Mouse (Mus musculus) gastrocnemius, adult 2 months (tissue): ENCODE data around the gene Cux2. TPM values are rescaled to one million over a fixed set of nuclear protein-coding genes. Genes with fewer than 3 reads are reported as not detected.
A peak's percentile ranks its signal among the peaks of the same experiment; 100 is the strongest.

ENCODE experiments used
- DNase-seq: peaks from one replicate; pipeline ENCODE4 v3.0.0; 2022
- H3K27ac ChIP-seq: fragments of 200-600 bp; 2 replicates; pipeline ENCODE4 v1.8.1; 2022; ENCODE audit warnings: mild to moderate bottlenecking
- H3K4me3 ChIP-seq: fragments of 200-600 bp; 2 replicates; pipeline ENCODE4 v1.8.1; 2022; ENCODE audit warnings: mild to moderate bottlenecking, moderate library complexity
- CTCF ChIP-seq: fragments of 200-600 bp; IDR thresholded peaks from 2 replicates; pipeline ENCODE4 v1.8.1; 2022; ENCODE audit warnings: antibody characterized with exemption, mild to moderate bottlenecking, moderate library complexity
- intact Hi-C: fragments of 180-260 bp; cut with DNase I; formaldehyde crosslinking; loops from one replicate; pipeline ENCODE4 v1.15.1; 2025
- long read RNA-seq, 2 experiments: library from polyadenylated mRNA; stranded (forward); transcript quantifications; one replicate each; pipeline ENCODE4 v2.0.0; 2021
- total RNA-seq, 2 experiments: library from RNA; stranded (reverse); gene quantifications; 2 replicates each; pipeline ENCODE4 v1.2.3; 2021

Cux2 gene
- 1 to 10 TPM; 3.9 to 6.0 TPM for total RNA-seq
- long read RNA-seq, experiment 1, partial matches to known transcripts, result 1 of 3 reads
- long read RNA-seq, experiment 1, other reads (novel, unspliced or antisense), result 2 of 3 reads
- long read RNA-seq, experiment 2, partial matches to known transcripts, result 0 of 1 reads
- long read RNA-seq, experiment 2, other reads (novel, unspliced or antisense), result 1 of 1 reads

- peak within 1 kb of the TSS; percentile 80 for H3K4me3 ChIP-seq
- intact Hi-C loops, result loop anchor here (2.0 to 5.0 kb wide), 3 partner anchors 39 to 107 kb away; no protein-coding TSS in a partner anchor
- DNase-seq, result peak; percentile 69
- peak within 1 kb of the TSS; percentile 51 for H3K27ac ChIP-seq
- TF ChIP-seq CTCF, result peak; percentile 99; the same call in 1 of the 2 replicates
Measured at GRCm38 (mm10) chr5:122050017-122050831, at the start of gene Cux2. Gene Cux2 (minus strand): TSS chr5:122050102.

DNA sequence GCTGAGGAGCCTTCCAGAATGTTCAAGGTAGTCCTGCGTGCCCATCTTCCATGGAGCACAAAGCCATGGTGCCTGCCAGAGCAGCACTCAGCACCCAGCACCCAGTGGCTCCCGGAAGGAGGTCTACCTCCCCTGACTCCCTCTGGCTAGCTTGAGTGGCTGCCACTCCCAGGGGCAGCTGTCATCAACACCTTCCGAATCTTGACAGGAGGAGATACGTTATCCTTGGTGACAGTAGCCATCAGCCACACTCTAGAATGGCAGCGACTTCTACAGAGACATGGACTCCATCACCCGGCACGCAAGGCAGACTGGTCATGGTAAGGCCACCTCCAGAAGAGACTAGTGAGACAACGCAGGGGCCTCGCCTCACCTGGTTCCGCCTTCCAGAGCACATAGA, 44.5 kb upstream of the Cux2 start:
- no peak for DNase-seq
- Histone ChIP-seq H3K4me3 (no peak overlapping the region), H3K27ac (no peak overlapping the region)
- intact Hi-C loops, result no loop called here
- no peak for TF ChIP-seq CTCF

DNA sequence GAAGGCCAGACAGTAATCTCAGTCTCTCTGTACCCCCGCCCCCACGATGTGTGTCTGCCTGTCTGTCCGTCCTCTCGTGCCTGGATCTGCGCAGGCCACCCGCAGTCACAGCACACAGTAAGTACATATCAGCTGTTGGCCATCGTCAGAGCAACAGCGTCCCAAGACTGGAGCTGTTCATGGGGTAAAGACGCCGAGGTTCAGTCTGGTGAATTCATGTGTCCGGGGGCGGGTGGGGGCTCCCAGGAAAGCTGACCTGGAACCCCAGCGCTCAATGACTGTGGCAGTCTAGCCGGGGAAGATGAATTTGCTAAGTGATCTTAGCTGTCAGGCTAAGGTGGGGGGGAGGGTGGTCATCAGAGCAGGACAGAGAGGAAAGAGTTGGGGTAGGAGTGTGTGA, 43.8 kb upstream of the Cux2 start:
- no peak overlapping the region for H3K4me3 ChIP-seq
- no peak for TF ChIP-seq CTCF
- intact Hi-C loops, result no loop called here
- no peak overlapping the region for H3K27ac ChIP-seq
- DNase-seq, result no peak

DNA sequence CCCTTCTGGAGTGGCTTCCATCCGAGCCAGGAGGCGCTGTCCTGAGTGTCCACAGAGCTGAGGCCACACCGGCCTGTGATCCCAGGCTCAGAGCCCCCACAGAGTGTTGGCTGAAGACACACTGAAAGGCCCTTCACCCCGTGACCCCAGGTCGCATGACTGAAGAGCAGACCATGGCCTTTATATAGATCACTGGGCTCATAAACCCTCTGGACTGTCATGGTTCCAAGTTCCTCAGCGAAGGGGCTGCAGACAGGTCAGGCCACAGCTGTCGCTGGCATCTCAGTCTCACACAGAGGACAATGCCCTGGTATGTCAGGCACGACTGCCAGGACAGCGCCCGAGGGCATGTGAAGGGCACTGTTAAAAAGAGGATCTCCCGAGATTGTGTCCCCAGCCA, 42.9 kb upstream of the Cux2 start:
- intact Hi-C loops, result no loop called here
- DNase-seq, result no peak
- Histone ChIP-seq H3K4me3 (no peak overlapping the region), H3K27ac (peak overlapping the region; percentile 28; the same call in 1 of the 2 replicates)
- TF ChIP-seq CTCF, result no peak

DNA sequence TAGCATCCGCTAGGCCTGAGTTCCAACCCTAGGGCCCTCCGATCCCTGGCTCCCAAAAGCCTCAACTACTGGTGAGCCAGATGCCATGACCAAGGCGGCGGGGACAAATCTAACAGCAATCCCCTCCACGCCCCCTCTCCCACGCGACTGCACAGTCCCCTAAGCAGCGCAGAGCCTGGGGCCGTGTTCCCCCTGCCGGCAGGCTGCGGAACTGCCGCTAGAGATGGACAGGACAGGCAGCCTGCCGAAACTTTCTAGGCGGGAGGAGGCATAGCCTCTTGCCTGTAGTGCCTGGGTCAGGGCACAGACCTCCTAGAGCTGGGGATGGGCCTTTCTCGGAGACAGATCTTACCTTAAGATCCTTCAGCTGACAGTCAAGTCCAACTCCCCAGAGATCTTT, 41.2 kb upstream of the Cux2 start:
- peak; percentile 63 for DNase-seq
- intact Hi-C loops, result no loop called here
- H3K27ac ChIP-seq, result no peak overlapping the region
- H3K4me3 ChIP-seq, result no peak overlapping the region
- TF ChIP-seq CTCF, result peak; percentile 69

DNA sequence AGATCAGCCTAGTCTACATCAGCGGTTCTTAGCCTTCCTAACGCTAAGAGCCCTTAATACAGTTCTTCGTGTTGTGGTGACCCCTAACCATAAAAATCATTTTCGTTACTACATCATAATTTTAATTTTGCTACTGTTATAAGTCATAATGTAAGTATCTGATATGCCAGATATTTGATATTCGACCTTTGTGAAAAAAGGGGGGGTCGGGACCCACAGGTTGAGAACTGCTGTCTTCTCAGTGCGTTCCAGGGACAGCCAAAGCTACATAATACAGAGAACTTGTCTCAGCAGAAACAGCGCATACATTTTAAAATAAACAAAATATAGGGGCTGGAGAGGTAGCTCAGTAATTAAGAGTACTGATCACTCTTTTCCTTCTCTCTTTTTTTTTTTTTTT, 39.8 kb upstream of the Cux2 start:
- no peak for TF ChIP-seq CTCF
- Histone ChIP-seq H3K4me3 (no peak overlapping the region), H3K27ac (no peak overlapping the region)
- intact Hi-C loops, result loop anchor here (1.0 to 5.0 kb wide), 4 partner anchors 39 to 217 kb away; partner anchors contain the start of gene Cux2
- DNase-seq, result no peak

GRCm38 (mm10) chr5:122088917-122089316, 39.0 kb upstream of the Cux2 start:
- no peak overlapping the region for H3K27ac ChIP-seq
- TF ChIP-seq CTCF, result peak; percentile 99
- no peak overlapping the region for H3K4me3 ChIP-seq
- intact Hi-C loops, result loop anchor here (1.0 to 5.0 kb wide), 4 partner anchors 38 to 217 kb away; partner anchors contain the start of gene Cux2
- DNase-seq, result peak; percentile 88

- no peak for TF ChIP-seq CTCF
- H3K27ac ChIP-seq, result peak overlapping the region; percentile 81
- intact Hi-C loops, result loop anchor here (5.0 kb wide), 2 partner anchors 144 to 194 kb away; no protein-coding TSS in a partner anchor
Measured at GRCm38 (mm10) chr5:122086121-122086520, 36.2 kb upstream of the Cux2 start.

GRCm38 (mm10) chr5:122085291-122085690, 35.4 kb upstream of the Cux2 start:
- H3K27ac ChIP-seq, result peak overlapping the region; percentile 81
- intact Hi-C loops, result loop anchor here (5.0 kb wide), 2 partner anchors 143 to 193 kb away; no protein-coding TSS in a partner anchor
- DNase-seq, result no peak
- H3K4me3 ChIP-seq, result peak overlapping the region; percentile 64
- no peak for TF ChIP-seq CTCF

More at GRCm38 (mm10) chr5:122086121-122086520, 36.2 kb upstream of the Cux2 start:
- no peak for DNase-seq
- peak overlapping the region; percentile 64 for H3K4me3 ChIP-seq

- no peak for TF ChIP-seq CTCF
- Histone ChIP-seq H3K27ac (no peak overlapping the region), H3K4me3 (no peak overlapping the region)
- intact Hi-C loops, result no loop called here
- DNase-seq, result no peak
Measured at GRCm38 (mm10) chr5:122084470-122084869, 34.6 kb upstream of the Cux2 start.

DNA sequence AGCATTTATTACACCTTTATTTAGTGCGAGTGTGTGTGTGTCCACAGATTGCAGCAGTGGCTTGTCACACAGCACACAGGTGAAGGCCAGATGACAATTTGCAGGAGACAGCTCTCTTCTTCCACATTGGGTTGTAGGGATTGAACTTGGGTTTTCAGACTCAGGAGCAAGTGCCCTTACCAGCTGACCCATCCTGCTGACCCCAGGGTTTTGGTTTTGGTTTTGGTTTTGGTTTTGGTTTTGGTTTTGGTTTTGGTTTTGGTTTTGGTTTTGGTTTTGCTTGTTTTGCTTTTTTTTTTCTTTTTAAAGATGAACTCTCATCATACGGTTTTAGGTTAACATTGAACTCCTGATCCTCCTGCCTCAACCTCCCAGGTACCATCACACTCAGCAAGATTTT, 33.4 kb upstream of the Cux2 start:
- intact Hi-C loops, result no loop called here
- Histone ChIP-seq H3K27ac (no peak overlapping the region), H3K4me3 (no peak overlapping the region)
- TF ChIP-seq CTCF, result no peak
- DNase-seq, result no peak

DNA sequence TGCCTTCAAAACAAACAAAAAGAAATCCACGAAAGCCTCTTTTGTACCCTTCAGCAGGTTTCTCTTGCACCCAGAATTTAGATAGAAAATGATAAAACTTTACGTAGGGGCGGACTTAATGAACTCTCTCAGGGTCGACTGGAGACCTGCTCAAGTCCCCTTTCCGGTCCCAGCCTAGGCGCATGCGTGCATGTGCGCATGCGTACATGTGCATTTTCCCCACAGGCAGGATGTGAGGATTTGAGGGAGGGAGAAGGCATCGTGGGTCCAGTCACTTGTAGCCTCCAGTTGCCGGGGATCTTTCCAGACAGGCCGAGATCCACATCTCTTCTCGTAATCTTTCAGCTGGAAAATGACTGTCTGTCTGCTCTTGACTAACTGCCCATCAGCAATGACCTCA, 31.6 kb upstream of the Cux2 start:
- no peak for TF ChIP-seq CTCF
- no peak overlapping the region for H3K27ac ChIP-seq
- no peak for DNase-seq
- intact Hi-C loops, result no loop called here
- H3K4me3 ChIP-seq, result no peak overlapping the region

GRCm38 (mm10) chr5:122080930-122081329, 31.0 kb upstream of the Cux2 start:
- intact Hi-C loops, result no loop called here
- no peak overlapping the region for H3K4me3 ChIP-seq
- no peak overlapping the region for H3K27ac ChIP-seq
- no peak for TF ChIP-seq CTCF
- no peak for DNase-seq
